Mouse (Mus musculus) layer of hippocampus, adult 2 months (tissue): ENCODE results near the gene Dusp28. TPM values are rescaled to one million over a fixed set of nuclear protein-coding genes. Genes with fewer than 3 reads are reported as not detected.
"Not testable (repeated sequence)": the region's sequence is repeated elsewhere in the genome, so short reads cannot be mapped to it uniquely, and the experiment has no call there.

Experiments used
- DNase-seq, 2 experiments: peaks; one replicate each; pipeline ENCODE4 v3.0.0; 2022; ENCODE audit warnings: low spot score in 2 of 2
- H3K27ac ChIP-seq: fragments of 200-600 bp; 2 replicates; pipeline ENCODE4 v1.8.1; 2022
- H3K4me3 ChIP-seq: fragments of 200-600 bp; 2 replicates; pipeline ENCODE4 v1.8.1; 2022; ENCODE audit warnings: mild to moderate bottlenecking
- CTCF ChIP-seq: fragments of 200-600 bp; conservative IDR thresholded peaks from 2 replicates; pipeline ENCODE4 v1.8.1; 2022; ENCODE audit warnings: antibody characterized with exemption, mild to moderate bottlenecking, moderate library complexity
- total RNA-seq, 2 experiments: library from RNA; stranded (reverse); gene quantifications; 2 replicates each; pipeline ENCODE4 v1.2.3; 2021

Dusp28 gene
- total RNA-seq, 2 experiments from 2014 or later = 14.6 to 15.7 TPM

GRCm38 (mm10) chr1:92935054-92935962 is 28.5 kb downstream of the Dusp28 start:
- Histone ChIP-seq H3K4me3 (peak overlapping the region; percentile 75), H3K27ac (peak overlapping the region; percentile 97)
- no peak for DNase-seq
- TF ChIP-seq CTCF = no peak

- TF ChIP-seq CTCF = peak; percentile 53
- no peak overlapping the region for H3K27ac ChIP-seq
- H3K4me3 ChIP-seq = peak overlapping the region; percentile 75
- no peak for DNase-seq
Measured at GRCm38 (mm10) chr1:92935977-92936376, 29.2 kb downstream of the Dusp28 start.

- no peak overlapping the region for H3K4me3 ChIP-seq
- H3K27ac ChIP-seq = no peak overlapping the region
- DNase-seq = no peak
- TF ChIP-seq CTCF = no peak
Measured at GRCm38 (mm10) chr1:92936467-92936866, 29.7 kb downstream of the Dusp28 start.

GRCm38 (mm10) chr1:92937797-92938196 is 31.0 kb downstream of the Dusp28 start:
- no peak overlapping the region for H3K27ac ChIP-seq
- TF ChIP-seq CTCF = no peak
- DNase-seq = no peak
- H3K4me3 ChIP-seq = no peak overlapping the region

- no peak for TF ChIP-seq CTCF
- H3K4me3 ChIP-seq = no peak overlapping the region
- no peak overlapping the region for H3K27ac ChIP-seq
- no peak for DNase-seq
Measured at GRCm38 (mm10) chr1:92939746-92940145, 33.0 kb downstream of the Dusp28 start.

GRCm38 (mm10) chr1:92943219-92943989 is 36.6 kb downstream of the Dusp28 start:
- no peak for DNase-seq
- TF ChIP-seq CTCF = no peak
- Histone ChIP-seq H3K4me3 (no peak overlapping the region), H3K27ac (no peak overlapping the region)

- TF ChIP-seq CTCF = no peak
- H3K27ac ChIP-seq = no peak overlapping the region
- DNase-seq = no peak
- H3K4me3 ChIP-seq = no peak overlapping the region
Measured at GRCm38 (mm10) chr1:92947966-92948365, 41.2 kb downstream of the Dusp28 start.

GRCm38 (mm10) chr1:92949426-92949825 is 42.6 kb downstream of the Dusp28 start:
- no peak overlapping the region for H3K4me3 ChIP-seq
- no peak for DNase-seq
- peak; percentile 64 for TF ChIP-seq CTCF
- no peak overlapping the region for H3K27ac ChIP-seq

GRCm38 (mm10) chr1:92950607-92951006 is 43.8 kb downstream of the Dusp28 start, which contains the start of gene Gpr35:
TSS of gene Gpr35 (plus strand) at chr1:92950865.
- no peak for DNase-seq
- Histone ChIP-seq H3K27ac (no peak within 1 kb of the TSS), H3K4me3 (no peak within 1 kb of the TSS)
- no peak for TF ChIP-seq CTCF

- DNase-seq = no peak
- no peak for TF ChIP-seq CTCF
- Histone ChIP-seq H3K4me3 (no peak overlapping the region), H3K27ac (no peak overlapping the region)
Measured at GRCm38 (mm10) chr1:92953641-92954040, 46.9 kb downstream of the Dusp28 start.

GRCm38 (mm10) chr1:92956571-92957335 is 50.0 kb downstream of the Dusp28 start:
- peak; percentile 44 to 77 for DNase-seq
- TF ChIP-seq CTCF = peak; percentile 90
- peak overlapping the region; percentile 8; the same call in 1 of the 2 replicates for H3K4me3 ChIP-seq
- not testable (repeated sequence) for H3K27ac ChIP-seq

Other genes starting within 250 kb of the Dusp28 start
- 100 to 1,000 TPM; 146 to 154 TPM for gene Gpc1, start 75.3 kb upstream of the Dusp28 start, total RNA-seq
- gene Ankmy1, start 4.1 kb upstream of the Dusp28 start, total RNA-seq = under 1 TPM; 0.17 to 0.26 TPM
- gene Rnpepl1, start 3.8 kb downstream of the Dusp28 start, total RNA-seq = 10 to 100 TPM; 36.1 to 40.2 TPM
- 10 to 100 TPM; 46.4 to 47.1 TPM for gene Capn10, start 27.4 kb downstream of the Dusp28 start, total RNA-seq
- under 1 TPM; 0.12 to 0.33 TPM for gene Gpr35, start 43.9 kb downstream of the Dusp28 start, total RNA-seq
- gene Aqp12, start 99.4 kb downstream of the Dusp28 start, total RNA-seq = not detected
- gene Kif1a, start 195.0 kb downstream of the Dusp28 start, total RNA-seq = 100 to 1,000 TPM; 609 to 644 TPM
- not detected for gene Agxt, start 228.3 kb downstream of the Dusp28 start, total RNA-seq